Mouse (Mus musculus): ENCODE measurements around the gene Zfp866.

Zfp866 gene

GRCm38 (mm10) chr8:69717232-69717580 lies 73.8 kb downstream of the Zfp866 start:
- no peak for DNase-seq (ENCODE audit: low read depth, low spot score)

- peak; percentile 100 for DNase-seq (ENCODE audit: low read depth, low spot score)
Measured at GRCm38 (mm10) chr8:69716403-69717231, 74.4 kb downstream of the Zfp866 start.

- DNase-seq (ENCODE audit: low read depth, low spot score), result no peak
Measured at GRCm38 (mm10) chr8:69715366-69715765, 75.6 kb downstream of the Zfp866 start.

- no peak for DNase-seq (ENCODE audit: low read depth, low spot score)
Measured at GRCm38 (mm10) chr8:69713516-69713915, 77.5 kb downstream of the Zfp866 start.

Data from skeletal muscle tissue, adult 2 months (tissue).